Mouse (Mus musculus) hindbrain, embryonic 15.5 days (tissue): Measurements from ENCODE around the gene Tmem222. TPM values are rescaled to one million over a fixed set of nuclear protein-coding genes. Genes with fewer than 3 reads are reported as not detected.

Source experiments
- ATAC-seq: fragments of 200-750 bp; cut with Nextera tagmentation; 2 replicates; pipeline ENCODE4 v1.8.0; 2017; ENCODE audit warnings: low read depth, moderate number of reproducible peaks, moderate TSS enrichment; ENCODE audit not compliant: low FRiP score
- H3K27ac ChIP-seq: fragments of 300-500 bp; sonication (generic); replicated peaks from 2 replicates; pipeline ENCODE4 v1.5.1; 2015; ENCODE audit warnings: mild to moderate bottlenecking, inconsistent platforms
- H3K27me3 ChIP-seq: fragments of 300-500 bp; sonication (generic); 2 replicates; pipeline ENCODE4 v1.6.1; 2015; ENCODE audit warnings: control low read depth, inconsistent platforms
- H3K36me3 ChIP-seq: fragments of 300-500 bp; sonication (generic); 2 replicates; pipeline ENCODE4 v1.6.1; 2015; ENCODE audit warnings: control low read depth, inconsistent platforms
- H3K4me1 ChIP-seq: fragments of 300-500 bp; sonication (generic); replicated peaks from 2 replicates; pipeline ENCODE4 v1.6.1; 2015; ENCODE audit warnings: control low read depth, inconsistent platforms
- H3K4me2 ChIP-seq: fragments of 300-500 bp; sonication (generic); 2 replicates; pipeline ENCODE4 v1.6.1; 2015; ENCODE audit warnings: moderate library complexity, mild to moderate bottlenecking, inconsistent platforms
- H3K4me3 ChIP-seq: fragments of 300-500 bp; sonication (generic); 2 replicates; pipeline ENCODE4 v1.5.1; 2015; ENCODE audit warnings: mild to moderate bottlenecking, inconsistent platforms
- H3K9ac ChIP-seq: fragments of 300-500 bp; sonication (generic); 2 replicates; pipeline ENCODE4 v1.6.1; 2015; ENCODE audit warnings: inconsistent platforms
- H3K9me3 ChIP-seq: fragments of 300-500 bp; sonication (generic); 2 replicates; pipeline ENCODE4 v1.6.1; 2016; ENCODE audit warnings: control low read depth, inconsistent platforms
- WGBS: fragments of 180-500 bp; shearing (Covaris S2); methylation state at CpG from one replicate; pipeline ENCODE4 v1.1.7; 2015; 5-methylcytosine and 5-hydroxymethylcytosine counted together
- polyA plus RNA-seq: library from polyadenylated mRNA; unstranded; fragments of >200 nt; fragmentation: Nextera tagmentation; extraction: Ambion mirVana; gene quantifications from 2 replicates; pipeline ENCODE4 v1.2.1, GENCODE M21; 2015

Gene Tmem222
- polyA plus RNA-seq, 1 experiment from 2014 or later = 121 TPM

- Histone ChIP-seq H3K4me1 (peaks cover 16% of the 10 kb centered on the region), H3K4me2 (no peak overlapping the region), H3K9me3 (no peaks in the 10 kb centered on the region), H3K36me3 (no peaks in the 10 kb centered on the region), H3K27ac (no peak overlapping the region; the same call in 1 of the 2 replicates), H3K4me3 (no peak overlapping the region), H3K9ac (no peak overlapping the region), H3K27me3 (no peaks in the 10 kb centered on the region)
- 27% methylated on average over 5 of the region's 5 CpGs for WGBS
- no peak for ATAC-seq
These were observed 4.4 kb upstream of the Tmem222 start for GRCm38 (mm10) chr4:133281951-133282481.

- Histone ChIP-seq H3K36me3 (no peaks in the 10 kb centered on the region), H3K27me3 (no peaks in the 10 kb centered on the region), H3K4me1 (peaks cover 20% of the 10 kb centered on the region), H3K27ac (no peak overlapping the region; the same call in 1 of the 2 replicates), H3K9me3 (no peaks in the 10 kb centered on the region), H3K4me3 (no peak overlapping the region), H3K9ac (no peak overlapping the region), H3K4me2 (no peak overlapping the region)
- 51% methylated on average over 7 of the region's 7 CpGs for WGBS
- ATAC-seq = no peak
These were observed 3.9 kb upstream of the Tmem222 start for GRCm38 (mm10) chr4:133281513-133281912.

- H3K36me3 ChIP-seq = no peaks in the 10 kb centered on the region
- 93% methylated on average over 3 of the region's 3 CpGs for WGBS
- H3K4me2 ChIP-seq = peak overlapping the region; percentile 85
- H3K9ac ChIP-seq = no peak overlapping the region
- H3K27me3 ChIP-seq = no peaks in the 10 kb centered on the region
- ATAC-seq = no peak
- peaks cover 31% of the 10 kb centered on the region for H3K4me1 ChIP-seq
- peak overlapping the region; percentile 95 for H3K27ac ChIP-seq
- no peaks in the 10 kb centered on the region for H3K9me3 ChIP-seq
- peak overlapping the region; percentile 95 for H3K4me3 ChIP-seq
These were observed 890 bp upstream of the Tmem222 start for GRCm38 (mm10) chr4:133278482-133278881.

GRCm38 (mm10) chr4:133278067-133278466, 475 bp upstream of the Tmem222 start:
- no peaks in the 10 kb centered on the region for H3K27me3 ChIP-seq
- H3K4me1 ChIP-seq = peaks cover 31% of the 10 kb centered on the region
- H3K27ac ChIP-seq = peak overlapping the region; percentile 95
- H3K36me3 ChIP-seq = no peaks in the 10 kb centered on the region
- ATAC-seq = no peak
- no peaks in the 10 kb centered on the region for H3K9me3 ChIP-seq
- WGBS = 28% methylated on average over 6 of the region's 6 CpGs
- H3K9ac ChIP-seq = peak overlapping the region; percentile 91
- H3K4me2 ChIP-seq = peak overlapping the region; percentile 85
- H3K4me3 ChIP-seq = peak overlapping the region; percentile 95

GRCm38 (mm10) chr4:133270929-133271328, 6.7 kb downstream of the Tmem222 start:
- ATAC-seq = no peak
- Histone ChIP-seq H3K4me2 (no peak overlapping the region), H3K27me3 (no peaks in the 10 kb centered on the region), H3K36me3 (peaks cover 35% of the 10 kb centered on the region), H3K4me1 (peaks cover 4% of the 10 kb centered on the region), H3K9me3 (no peaks in the 10 kb centered on the region), H3K27ac (no peak overlapping the region), H3K9ac (no peak overlapping the region), H3K4me3 (no peak overlapping the region)
- WGBS = 90% methylated on average over 9 of the region's 9 CpGs

GRCm38 (mm10) chr4:133269596-133269995, 8.0 kb downstream of the Tmem222 start:
- H3K36me3 ChIP-seq = peaks cover 48% of the 10 kb centered on the region
- 97% methylated on average over 3 of the region's 3 CpGs for WGBS
- no peak overlapping the region for H3K27ac ChIP-seq
- H3K4me3 ChIP-seq = no peak overlapping the region
- no peaks in the 10 kb centered on the region for H3K27me3 ChIP-seq
- H3K9me3 ChIP-seq = no peaks in the 10 kb centered on the region
- H3K4me1 ChIP-seq = no peaks in the 10 kb centered on the region
- no peak for ATAC-seq
- H3K9ac ChIP-seq = no peak overlapping the region
- no peak overlapping the region for H3K4me2 ChIP-seq

- H3K4me2 ChIP-seq = no peak overlapping the region
- WGBS = 96% methylated on average over 3 of the region's 3 CpGs
- H3K27ac ChIP-seq = no peak overlapping the region
- peaks cover 53% of the 10 kb centered on the region for H3K36me3 ChIP-seq
- no peaks in the 10 kb centered on the region for H3K9me3 ChIP-seq
- no peak overlapping the region for H3K4me3 ChIP-seq
- ATAC-seq = no peak
- H3K9ac ChIP-seq = no peak overlapping the region
- no peaks in the 10 kb centered on the region for H3K4me1 ChIP-seq
- H3K27me3 ChIP-seq = no peaks in the 10 kb centered on the region
These were observed 8.7 kb downstream of the Tmem222 start for GRCm38 (mm10) chr4:133268931-133269330.

- H3K36me3 ChIP-seq = peaks cover 58% of the 10 kb centered on the region
- ATAC-seq = no peak
- whole genome bisulfite sequencing = 93% methylated on average over 12 of the region's 12 CpGs
These were observed 11.2 kb downstream of the Tmem222 start for GRCm38 (mm10) chr4:133266248-133266880.

GRCm38 (mm10) chr4:133265759-133266158, 11.8 kb downstream of the Tmem222 start:
- Histone ChIP-seq H3K27me3 (no peaks in the 10 kb centered on the region), H3K4me3 (no peak overlapping the region), H3K4me1 (no peaks in the 10 kb centered on the region), H3K27ac (no peak overlapping the region), H3K36me3 (peaks cover 58% of the 10 kb centered on the region), H3K9ac (no peak overlapping the region), H3K9me3 (no peaks in the 10 kb centered on the region), H3K4me2 (no peak overlapping the region)
- ATAC-seq = no peak
- WGBS = 98% methylated on average over 4 of the region's 4 CpGs

More at GRCm38 (mm10) chr4:133266248-133266880, 11.2 kb downstream of the Tmem222 start:
- Histone ChIP-seq H3K9me3 (no peaks in the 10 kb centered on the region), H3K4me1 (no peaks in the 10 kb centered on the region), H3K27ac (no peak overlapping the region), H3K27me3 (no peaks in the 10 kb centered on the region), H3K9ac (no peak overlapping the region), H3K4me3 (no peak overlapping the region), H3K4me2 (no peak overlapping the region)

- no peak overlapping the region for H3K9ac ChIP-seq
- no peak overlapping the region for H3K4me2 ChIP-seq
- WGBS = 93% methylated on average over 3 of the region's 3 CpGs
- H3K4me1 ChIP-seq = no peaks in the 10 kb centered on the region
- no peak for ATAC-seq
- H3K9me3 ChIP-seq = no peaks in the 10 kb centered on the region
- peaks cover 58% of the 10 kb centered on the region for H3K36me3 ChIP-seq
- H3K27ac ChIP-seq = no peak overlapping the region
- no peaks in the 10 kb centered on the region for H3K27me3 ChIP-seq
- no peak overlapping the region for H3K4me3 ChIP-seq
These were observed 12.3 kb downstream of the Tmem222 start for GRCm38 (mm10) chr4:133265297-133265696.

GRCm38 (mm10) chr4:133264559-133264958, 13.0 kb downstream of the Tmem222 start:
- peaks cover 53% of the 10 kb centered on the region for H3K36me3 ChIP-seq

GRCm38 (mm10) chr4:133263756-133264155, 13.8 kb downstream of the Tmem222 start:
- H3K9ac ChIP-seq = no peak overlapping the region
- H3K4me3 ChIP-seq = no peak overlapping the region
- peaks cover 45% of the 10 kb centered on the region for H3K36me3 ChIP-seq
- no peak for ATAC-seq
- no peak overlapping the region for H3K27ac ChIP-seq
- WGBS = 95% methylated on average over 5 of the region's 5 CpGs
- no peak overlapping the region for H3K4me2 ChIP-seq
- H3K4me1 ChIP-seq = no peaks in the 10 kb centered on the region
- H3K27me3 ChIP-seq = no peaks in the 10 kb centered on the region
- no peaks in the 10 kb centered on the region for H3K9me3 ChIP-seq

More at GRCm38 (mm10) chr4:133264559-133264958, 13.0 kb downstream of the Tmem222 start:
- 100% methylated on average over 2 of the region's 2 CpGs for WGBS
- H3K9ac ChIP-seq = no peak overlapping the region
- H3K4me2 ChIP-seq = no peak overlapping the region
- no peaks in the 10 kb centered on the region for H3K9me3 ChIP-seq
- no peaks in the 10 kb centered on the region for H3K4me1 ChIP-seq
- no peak overlapping the region for H3K4me3 ChIP-seq
- ATAC-seq = no peak
- H3K27ac ChIP-seq = no peak overlapping the region
- no peaks in the 10 kb centered on the region for H3K27me3 ChIP-seq
